Mouse (Mus musculus) liver, embryonic 14.5 days (tissue): ENCODE measurements around the gene Pdk2. TPM values are rescaled to one million over a fixed set of nuclear protein-coding genes. Genes with fewer than 3 reads are reported as not detected.

Experiments used
- ATAC-seq: fragments of 200-750 bp; cut with Nextera tagmentation; 2 replicates; pipeline ENCODE4 v1.8.0; 2017; ENCODE audit warnings: moderate number of reproducible peaks, mild to moderate bottlenecking, moderate library complexity; ENCODE audit not compliant: insufficient read depth
- DNase-seq, 3 experiments: peaks; one replicate each; pipeline ENCODE4 v3.0.0-alpha.2; 2012 to 2013; ENCODE audit warnings: low read depth in 3 of 3, low spot score in 3 of 3
- H3K27ac ChIP-seq: fragments of 300-500 bp; sonication (generic); 2 replicates; pipeline ENCODE4 v1.5.1; 2014; ENCODE audit warnings: moderate library complexity, mild to moderate bottlenecking, control low read depth, inconsistent platforms
- H3K27me3 ChIP-seq: fragments of 300-500 bp; sonication (generic); 2 replicates; pipeline ENCODE4 v1.6.1; 2014; ENCODE audit warnings: mild to moderate bottlenecking, low read length, moderate library complexity; ENCODE audit not compliant: control insufficient read depth, insufficient read depth
- H3K36me3 ChIP-seq: fragments of 300-500 bp; sonication (generic); replicated peaks from 2 replicates; pipeline ENCODE4 v1.6.1; 2014; ENCODE audit warnings: low read depth; ENCODE audit not compliant: control insufficient read depth, insufficient read depth
- H3K4me1 ChIP-seq, 2 experiments: fragments of 200-500 bp in 1 of 2; fragments of 300-500 bp in 1 of 2; sonication (generic) in 1 of 2; replicated peaks; 2 replicates each; pipeline ENCODE4 v1.6.1; 2012 to 2014; ENCODE audit warnings: antibody characterized with exemption in 1 of 2, inconsistent platforms in 1 of 2, low read length in 1 of 2; ENCODE audit not compliant: control insufficient read depth in 2 of 2, insufficient read depth in 2 of 2
- H3K4me2 ChIP-seq: fragments of 300-500 bp; sonication (generic); 2 replicates; pipeline ENCODE4 v1.6.1; 2014; ENCODE audit warnings: low read depth, mild to moderate bottlenecking, control low read depth, moderate library complexity
- H3K4me3 ChIP-seq, 2 experiments: fragments of 200-500 bp in 1 of 2; fragments of 300-500 bp in 1 of 2; sonication (generic) in 1 of 2; 2 replicates each; pipeline ENCODE4 v1.5.1; 2012 to 2014; ENCODE audit warnings: low read depth in 2 of 2, low read length in 2 of 2, mild to moderate bottlenecking in 2 of 2, control low read depth in 1 of 2, inconsistent platforms in 1 of 2, moderate library complexity in 1 of 2; ENCODE audit not compliant: insufficient read depth in 1 of 2
- H3K9ac ChIP-seq: fragments of 300-500 bp; sonication (generic); replicated peaks from 2 replicates; pipeline ENCODE4 v1.6.1; 2014; ENCODE audit warnings: mild to moderate bottlenecking, control low read depth, moderate library complexity
- H3K9me3 ChIP-seq: fragments of 300-500 bp; sonication (generic); 2 replicates; pipeline ENCODE4 v1.6.1; 2016; ENCODE audit warnings: low read length, mixed read lengths; ENCODE audit not compliant: control insufficient read depth
- CTCF ChIP-seq: IDR thresholded peaks from 2 replicates; pipeline ENCODE4 v1.5.1; 2016; ENCODE audit warnings: antibody characterized with exemption, low read depth, control low read depth
- EP300 ChIP-seq: IDR thresholded peaks from 2 replicates; pipeline ENCODE4 v1.6.1; 2016; ENCODE audit warnings: antibody characterized with exemption, low read depth
- WGBS: fragments of 180-500 bp; shearing (Covaris S2); extraction: QIAGEN DNeasy Blood & Tissue Kit; methylation state at CpG from one replicate; pipeline ENCODE4 v1.1.7; 2014; ENCODE audit not compliant: insufficient replicate concordance; 5-methylcytosine and 5-hydroxymethylcytosine counted together
- polyA plus RNA-seq, 2 experiments: library from polyadenylated mRNA; depleted of rRNA in 1 of 2; stranded (reverse) in 1 of 2; unstranded in 1 of 2; fragments of >200 nt; fragmentation: Nextera tagmentation in 1 of 2; extraction: Ambion mirVana in 1 of 2; gene quantifications; 2 replicates each; pipeline versions ENCODE4 v1.2.1 to v1.2.3; 2012 to 2014

Gene Pdk2
- polyA plus RNA-seq, 2 experiments: 3.5 to 7.0 TPM

DNA sequence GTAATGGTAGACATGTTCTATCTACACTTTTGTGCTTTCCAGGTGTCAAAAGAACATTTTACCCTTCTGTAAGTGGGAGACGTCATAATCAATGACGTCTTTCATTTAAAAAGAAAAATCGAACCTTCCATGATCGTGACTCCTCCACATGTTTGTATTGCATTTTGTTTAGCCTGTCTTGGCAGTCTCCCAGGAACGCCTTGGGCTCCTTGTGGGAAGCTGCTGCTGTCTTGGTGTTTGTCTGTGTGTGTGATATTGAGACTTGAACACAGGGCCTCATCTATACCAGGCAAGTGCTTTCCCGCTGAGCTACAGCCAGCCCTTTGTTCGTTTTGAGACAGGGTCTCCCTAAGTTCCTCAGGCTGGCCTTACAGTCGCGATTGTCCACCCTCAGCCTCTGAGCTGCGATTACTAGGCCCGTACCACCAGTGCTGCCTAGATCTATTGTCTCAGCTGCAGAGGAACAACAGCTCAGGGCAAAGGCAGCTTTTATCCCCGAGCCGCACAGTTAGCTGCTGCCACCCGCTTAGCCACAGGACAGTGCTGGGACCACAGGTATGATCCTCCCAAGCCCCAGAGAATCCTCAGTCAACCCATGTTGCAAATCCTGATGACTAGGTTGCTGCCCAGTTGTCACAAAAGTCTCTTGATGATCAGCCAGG is 2.9 kb downstream of the Pdk2 start:
- no peak overlapping the region for H3K4me3 ChIP-seq
- no peaks in the 10 kb centered on the region for H3K36me3 ChIP-seq
- H3K9me3 ChIP-seq: no peaks in the 10 kb centered on the region
- DNase-seq (no peak), ATAC-seq (no peak)
- 77% methylated on average over 14 of the region's 14 CpGs for WGBS
- peaks cover 12 to 14% of the 10 kb centered on the region in 2 experiments for H3K4me1 ChIP-seq
- H3K4me2 ChIP-seq: no peak overlapping the region
- H3K27ac ChIP-seq: no peak overlapping the region
- H3K9ac ChIP-seq: no peak overlapping the region
- no peaks in the 10 kb centered on the region for H3K27me3 ChIP-seq
- TF ChIP-seq CTCF (no peak), EP300 (no peak)

DNA sequence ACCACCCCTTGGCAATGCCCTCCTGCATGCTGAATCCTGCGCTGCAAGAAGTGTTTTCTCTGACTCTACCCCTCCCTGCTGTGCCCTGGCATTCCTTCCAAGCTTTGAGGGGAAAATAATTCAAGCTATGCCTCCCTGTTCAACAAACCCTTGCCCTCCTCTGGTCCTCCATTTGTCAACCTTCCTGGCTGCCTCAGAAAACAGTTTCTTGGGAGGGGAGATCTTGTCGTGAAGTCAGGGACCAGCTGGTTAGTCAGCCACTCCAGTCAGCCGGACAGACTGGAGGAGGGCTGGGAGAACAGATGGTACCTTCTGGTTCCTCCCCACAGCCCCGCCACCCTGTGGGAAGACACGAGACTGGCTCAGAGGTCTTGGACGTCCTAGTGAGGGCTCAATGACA is 3.8 kb downstream of the Pdk2 start:
- H3K4me3 ChIP-seq: no peak overlapping the region
- TF ChIP-seq EP300: no peak
- no peak overlapping the region for H3K9ac ChIP-seq
- no peaks in the 10 kb centered on the region for H3K36me3 ChIP-seq
- 62% methylated on average over 6 of the region's 6 CpGs for WGBS
- no peaks in the 10 kb centered on the region for H3K9me3 ChIP-seq
- DNase-seq (no peak), ATAC-seq (no peak)
- peaks cover 12 to 14% of the 10 kb centered on the region in 2 experiments for H3K4me1 ChIP-seq
- H3K27me3 ChIP-seq: no peaks in the 10 kb centered on the region
- no peak overlapping the region for H3K27ac ChIP-seq
- no peak overlapping the region for H3K4me2 ChIP-seq

DNA sequence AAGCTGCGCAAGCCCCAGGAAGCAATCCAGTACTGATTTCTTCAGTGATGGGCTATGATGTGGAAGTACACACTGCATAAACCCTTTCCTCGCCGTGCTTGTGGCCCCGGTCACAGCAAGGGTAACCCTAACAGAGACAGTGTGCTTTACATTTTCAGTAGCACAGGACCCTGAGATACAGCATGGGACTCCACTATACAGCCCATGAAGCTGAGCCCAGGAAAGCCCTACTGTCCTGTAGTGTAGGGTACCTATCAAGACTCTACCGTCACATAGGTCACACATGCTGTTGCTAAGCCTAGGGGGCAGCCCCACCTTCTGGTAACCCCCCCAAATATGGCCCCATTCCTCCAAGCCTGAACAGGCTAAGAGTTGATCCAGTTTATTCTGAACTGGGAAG is 4.6 kb downstream of the Pdk2 start:
- no peak overlapping the region for H3K4me2 ChIP-seq
- no peak overlapping the region for H3K27ac ChIP-seq
- no peaks in the 10 kb centered on the region for H3K27me3 ChIP-seq
- H3K4me3 ChIP-seq: no peak overlapping the region
- TF ChIP-seq CTCF (no peak), EP300 (no peak)
- H3K36me3 ChIP-seq: no peaks in the 10 kb centered on the region
- H3K4me1 ChIP-seq: peaks cover 8 to 10% of the 10 kb centered on the region in 2 experiments
- no peak for DNase-seq
- ATAC-seq: no peak
- WGBS: 74% methylated on average over 5 of the region's 5 CpGs
- no peaks in the 10 kb centered on the region for H3K9me3 ChIP-seq
- no peak overlapping the region for H3K9ac ChIP-seq

DNA sequence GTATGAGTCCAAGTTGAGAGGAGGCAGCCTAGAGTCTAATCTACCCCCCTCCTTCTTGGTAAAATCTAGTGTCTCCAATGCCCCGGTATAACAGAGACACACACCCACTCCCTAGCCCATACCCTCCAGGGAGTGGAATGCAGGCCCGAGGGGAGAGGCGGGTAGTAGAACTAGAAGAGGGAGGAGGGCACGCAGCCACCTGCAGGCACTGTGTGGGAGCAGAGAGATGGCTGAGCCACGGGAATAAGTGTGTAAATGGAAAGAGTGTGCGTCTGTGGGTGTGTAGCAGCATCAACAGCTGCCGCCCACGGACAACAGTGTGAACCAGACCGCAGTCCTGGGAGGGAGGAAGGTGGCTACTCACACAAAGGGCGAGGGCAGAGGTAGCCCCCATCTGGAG is 6.3 kb downstream of the Pdk2 start:
- no peak for ATAC-seq
- no peak for TF ChIP-seq CTCF
- TF ChIP-seq EP300: no peak
- H3K4me3 ChIP-seq: no peak overlapping the region
- peaks cover 0 to under 1% of the 10 kb centered on the region in 2 experiments; a peak in 2 of 4 replicates for H3K4me1 ChIP-seq
- H3K4me2 ChIP-seq: no peak overlapping the region
- no peak overlapping the region for H3K27ac ChIP-seq
- H3K9me3 ChIP-seq: no peaks in the 10 kb centered on the region
- 69% methylated on average over 10 of the region's 10 CpGs for WGBS
- H3K27me3 ChIP-seq: no peaks in the 10 kb centered on the region
- DNase-seq: no peak
- H3K36me3 ChIP-seq: no peaks in the 10 kb centered on the region
- H3K9ac ChIP-seq: no peak overlapping the region

DNA sequence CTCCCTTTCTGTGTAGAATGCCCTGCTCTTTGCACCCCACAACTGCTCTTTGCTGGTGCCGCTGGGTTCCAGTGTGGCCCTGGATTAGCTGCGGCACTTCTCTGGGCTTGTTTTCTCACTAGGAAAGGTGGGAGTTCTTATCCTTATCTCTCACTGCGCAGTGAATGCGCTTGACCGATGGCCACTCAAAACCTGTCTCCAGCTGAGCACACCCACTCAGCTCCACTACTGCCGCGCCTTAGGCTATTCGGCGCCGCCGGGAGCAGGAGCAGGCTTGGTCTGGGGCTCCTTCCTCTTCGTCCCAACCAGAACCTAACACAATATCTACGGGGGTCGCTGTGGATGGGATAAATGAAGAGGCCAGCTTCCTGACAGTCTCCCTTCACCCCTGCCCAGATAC is 7.5 kb downstream of the Pdk2 start:
- no peak for DNase-seq
- Histone ChIP-seq H3K9ac (no peak overlapping the region), H3K27me3 (no peaks in the 10 kb centered on the region), H3K4me3 (no peak overlapping the region), H3K9me3 (no peaks in the 10 kb centered on the region), H3K27ac (no peak overlapping the region), H3K4me2 (no peak overlapping the region), H3K4me1 (no peaks in the 10 kb centered on the region; a peak in 1 of 4 replicates), H3K36me3 (no peaks in the 10 kb centered on the region)
- WGBS: 66% methylated on average over 14 of the region's 14 CpGs
- no peak for TF ChIP-seq EP300
- TF ChIP-seq CTCF: no peak
- ATAC-seq: no peak
